Mouse (Mus musculus): Measurements from ENCODE around the gene Jagn1. TPM values are rescaled to one million over a fixed set of nuclear protein-coding genes. Genes with fewer than 3 reads are reported as not detected.

Gene Jagn1
- polyA plus RNA-seq, 1 experiment from 2014 or later, result 53.3 TPM

DNA sequence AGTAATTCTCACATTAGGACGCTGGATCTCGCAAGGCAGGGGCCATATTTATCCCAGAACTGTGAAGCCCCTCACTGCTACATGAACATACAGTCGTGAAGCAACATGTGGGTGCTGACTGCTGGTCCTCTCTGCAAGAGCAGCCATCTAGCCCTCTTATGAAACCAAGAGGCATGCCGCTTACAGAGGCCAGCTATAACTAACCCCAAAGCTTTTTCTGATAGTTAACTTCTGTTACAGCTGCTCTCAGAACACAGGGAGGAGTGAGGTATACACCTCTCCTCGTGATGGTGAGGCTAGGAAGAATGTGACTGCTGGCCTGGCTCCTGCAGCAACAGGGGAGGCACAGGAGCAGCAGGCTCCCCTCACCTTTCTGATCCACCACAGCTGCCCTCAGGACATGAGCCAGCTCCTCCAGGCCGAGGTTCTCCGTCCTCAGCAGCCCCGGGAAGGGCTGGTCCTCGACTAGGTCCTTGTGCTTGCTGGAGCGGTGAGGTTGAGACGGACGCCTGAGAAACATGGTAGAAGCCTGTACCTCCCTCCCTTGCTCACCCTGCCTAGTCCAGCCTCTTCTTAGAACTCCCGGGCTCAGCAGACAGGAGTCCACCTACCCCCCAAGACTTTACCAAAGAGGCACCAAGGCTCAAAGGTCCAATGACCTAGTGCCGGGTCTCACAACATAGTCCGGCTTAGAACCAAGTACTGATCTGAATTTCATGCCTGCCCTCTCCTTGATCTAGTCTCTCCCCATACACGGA, 23.7 kb upstream of the Jagn1 start:
- ATAC-seq (ENCODE audit: low read depth) (peak; percentile 66), DNase-seq (no peak)
- Histone ChIP-seq H3K4me1 (replicated peaks) (peaks cover 34% of the 10 kb centered on the region), H3K4me2 (peak overlapping the region; percentile 93), H3K4me3 (replicated peaks) (peak overlapping the region; percentile 72), H3K9ac (peak overlapping the region; percentile 82), H3K27ac (peak overlapping the region; percentile 57), H3K36me3 (peaks cover 14% of the 10 kb centered on the region; the same call in 1 of the 2 replicates), H3K9me3 (replicated peaks) (no peaks in the 10 kb centered on the region), H3K27me3 (no peaks in the 10 kb centered on the region)
- 14% methylated on average over 16 of the region's 16 CpGs for WGBS (ENCODE audit: insufficient replicate concordance)

DNA sequence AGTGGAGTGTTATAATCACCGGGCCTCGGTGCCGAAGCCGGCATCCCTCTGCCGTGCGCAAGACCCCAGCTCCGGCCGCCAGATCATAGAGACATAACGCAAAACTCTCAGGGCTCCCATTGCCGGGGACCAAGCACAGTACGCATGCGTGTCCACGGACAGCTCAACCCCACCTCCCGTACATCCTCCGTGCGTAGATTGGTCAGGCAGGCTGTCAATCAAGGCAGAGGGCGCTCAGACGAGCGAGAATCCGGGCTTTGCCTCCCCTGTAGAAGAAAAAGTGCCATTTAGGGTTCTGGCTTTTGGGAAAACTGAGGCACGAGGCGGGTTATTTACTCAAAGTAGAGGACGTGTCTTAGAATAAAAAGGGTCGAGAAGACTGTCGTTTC, 23.2 kb upstream of the Jagn1 start, which contains the start of gene Rpusd3:
TSS of gene Rpusd3 (minus strand) at position 142 of the 389 bp plus-strand sequence.
- ATAC-seq (ENCODE audit: low read depth), result peak; percentile 97
- Histone ChIP-seq H3K9me3 (replicated peaks) (no peaks in the 10 kb centered on the region), H3K27ac (peak within 1 kb of the TSS; percentile 57), H3K4me2 (peak within 1 kb of the TSS; percentile 93), H3K36me3 (peaks cover 14% of the 10 kb centered on the region; the same call in 1 of the 2 replicates), H3K4me1 (replicated peaks) (peaks cover 34% of the 10 kb centered on the region), H3K4me3 (replicated peaks) (peak within 1 kb of the TSS; percentile 72), H3K27me3 (no peaks in the 10 kb centered on the region), H3K9ac (peak within 1 kb of the TSS; percentile 82)
- WGBS (ENCODE audit: insufficient replicate concordance), result under 1% methylated on average over 25 of the region's 25 CpGs
- peak; percentile 96 for DNase-seq

DNA sequence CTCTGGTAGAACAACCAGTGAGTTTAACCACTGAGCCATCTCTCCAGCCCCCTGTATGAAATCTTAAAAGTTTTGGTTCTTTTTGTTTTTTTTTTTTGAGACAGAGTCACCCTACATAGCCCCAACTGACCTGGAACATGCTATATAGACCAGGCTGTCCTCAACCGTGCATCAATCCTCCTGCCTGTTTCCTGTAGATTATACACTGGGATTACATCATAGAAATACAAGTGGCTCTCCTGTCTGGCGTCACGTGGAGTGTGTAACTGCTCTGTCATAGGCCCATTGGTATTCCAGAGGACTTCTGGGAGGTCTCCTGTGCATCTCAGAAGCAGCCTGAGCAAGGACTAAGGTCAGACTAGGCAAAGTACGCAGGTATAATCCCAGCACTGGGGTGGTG, 19.4 kb upstream of the Jagn1 start:
- no peak for DNase-seq
- 22% methylated on average over 4 of the region's 4 CpGs for WGBS (ENCODE audit: insufficient replicate concordance)
- H3K4me2 ChIP-seq, result no peak overlapping the region
- no peaks in the 10 kb centered on the region for H3K9me3 ChIP-seq (replicated peaks)
- H3K4me3 ChIP-seq (replicated peaks), result no peak overlapping the region
- H3K27ac ChIP-seq, result no peak overlapping the region
- peaks cover 28% of the 10 kb centered on the region for H3K4me1 ChIP-seq (replicated peaks)
- no peak overlapping the region for H3K9ac ChIP-seq
- no peaks in the 10 kb centered on the region for H3K36me3 ChIP-seq
- ATAC-seq (ENCODE audit: low read depth), result no peak
- H3K27me3 ChIP-seq, result no peaks in the 10 kb centered on the region

DNA sequence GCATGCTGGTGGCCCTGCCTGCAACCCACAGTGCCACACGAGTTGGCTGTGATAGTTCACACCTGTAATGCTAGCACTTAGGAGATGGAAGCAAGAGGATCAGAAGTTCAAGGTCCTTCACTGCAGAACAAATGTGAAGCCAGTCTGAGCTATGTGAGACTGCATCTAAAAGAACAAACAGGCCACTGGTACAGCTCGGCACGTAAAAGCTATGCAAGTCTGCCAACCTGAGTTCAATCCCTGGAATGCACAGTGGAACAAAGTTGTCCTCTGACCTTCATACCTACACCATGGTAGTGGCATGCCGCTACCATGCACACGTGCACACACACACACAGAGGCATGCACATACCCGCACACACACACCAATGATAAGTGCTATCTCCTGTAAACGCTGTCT, 18.2 kb upstream of the Jagn1 start:
- ATAC-seq (ENCODE audit: low read depth) (no peak), DNase-seq (no peak)
- H3K27me3 ChIP-seq, result no peaks in the 10 kb centered on the region
- H3K9me3 ChIP-seq (replicated peaks), result no peaks in the 10 kb centered on the region
- H3K27ac ChIP-seq, result no peak overlapping the region
- no peaks in the 10 kb centered on the region for H3K36me3 ChIP-seq
- H3K4me2 ChIP-seq, result no peak overlapping the region
- H3K9ac ChIP-seq, result no peak overlapping the region
- 73% methylated on average over 7 of the region's 7 CpGs for WGBS (ENCODE audit: insufficient replicate concordance)
- H3K4me3 ChIP-seq (replicated peaks), result no peak overlapping the region
- peaks cover 18% of the 10 kb centered on the region for H3K4me1 ChIP-seq (replicated peaks)

DNA sequence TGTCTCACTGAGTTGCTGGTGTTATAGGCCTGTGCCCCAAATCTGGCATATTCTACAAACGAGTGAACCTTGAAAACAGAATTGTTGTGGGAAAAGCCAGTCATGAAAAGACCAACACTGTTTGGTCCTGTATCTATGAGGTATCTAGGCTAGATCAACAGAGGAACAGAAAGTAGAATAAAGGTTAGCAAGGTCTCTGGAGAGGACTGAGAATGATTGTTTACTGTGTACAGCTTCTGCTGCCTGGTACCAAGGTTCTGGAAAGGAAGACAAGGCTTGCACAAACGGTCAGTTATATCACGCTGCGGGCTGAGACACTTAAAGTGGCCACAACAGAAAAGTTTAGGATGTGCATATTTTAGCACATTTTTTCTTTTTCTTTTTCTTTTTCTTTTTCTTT, 15.7 kb upstream of the Jagn1 start:
- no peaks in the 10 kb centered on the region for H3K4me1 ChIP-seq (replicated peaks)
- H3K27ac ChIP-seq, result no peak overlapping the region
- H3K4me2 ChIP-seq, result no peak overlapping the region
- DNase-seq, result no peak
- no peak for ATAC-seq (ENCODE audit: low read depth)
- no peaks in the 10 kb centered on the region for H3K27me3 ChIP-seq
- H3K4me3 ChIP-seq (replicated peaks), result no peak overlapping the region
- WGBS (ENCODE audit: insufficient replicate concordance), result 82% methylated on average over 4 of the region's 4 CpGs
- H3K36me3 ChIP-seq, result no peaks in the 10 kb centered on the region
- H3K9ac ChIP-seq, result no peak overlapping the region
- H3K9me3 ChIP-seq (replicated peaks), result no peaks in the 10 kb centered on the region

DNA sequence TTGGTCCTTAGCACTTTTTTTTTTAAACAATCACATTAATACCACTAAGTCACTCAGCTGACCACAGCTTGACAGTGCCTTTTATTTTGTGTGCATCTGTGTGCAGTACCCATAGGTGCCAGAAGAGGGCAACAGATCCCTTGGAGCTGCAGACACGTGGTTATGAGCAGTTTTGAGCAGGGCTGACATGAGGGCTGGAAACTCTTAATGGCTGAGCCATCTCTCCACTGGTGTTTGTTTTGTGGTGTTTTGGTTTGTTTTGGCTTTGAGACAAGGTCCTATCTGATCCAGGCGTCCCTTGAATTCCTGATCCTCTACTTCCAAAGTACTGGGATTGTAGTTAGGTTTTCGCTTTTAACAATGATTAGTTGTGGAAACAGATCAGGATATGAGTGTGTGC, 15.0 kb upstream of the Jagn1 start:
- Histone ChIP-seq H3K27me3 (no peaks in the 10 kb centered on the region), H3K36me3 (no peaks in the 10 kb centered on the region), H3K4me2 (no peak overlapping the region), H3K27ac (no peak overlapping the region), H3K9ac (no peak overlapping the region), H3K4me1 (replicated peaks) (no peaks in the 10 kb centered on the region), H3K4me3 (replicated peaks) (no peak overlapping the region), H3K9me3 (replicated peaks) (no peaks in the 10 kb centered on the region)
- 53% methylated on average over 3 of the region's 3 CpGs for WGBS (ENCODE audit: insufficient replicate concordance)
- ATAC-seq (ENCODE audit: low read depth), result no peak
- peak; percentile 37 for DNase-seq

DNA sequence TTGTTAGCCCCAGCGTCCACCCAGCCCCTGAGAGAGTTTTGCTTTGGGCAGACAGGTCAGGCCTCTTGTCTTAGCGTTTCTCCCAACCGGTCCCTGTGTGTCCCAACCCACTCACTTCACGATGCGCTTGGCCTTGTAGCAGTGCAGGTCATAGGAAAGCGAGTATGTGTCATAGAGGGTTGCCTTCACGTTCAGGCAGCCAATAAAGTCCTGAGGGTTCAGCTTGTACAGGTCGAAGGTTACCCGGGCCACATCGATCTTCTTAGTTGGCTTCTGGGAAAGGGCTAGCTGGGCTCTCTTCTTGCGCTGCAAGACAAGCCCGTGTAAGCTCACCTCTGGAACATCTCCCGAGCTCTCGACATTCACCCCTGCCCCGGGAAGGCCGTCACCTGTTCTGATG, 14.4 kb upstream of the Jagn1 start:
- H3K27ac ChIP-seq, result no peak overlapping the region
- 82% methylated on average over 16 of the region's 16 CpGs for WGBS (ENCODE audit: insufficient replicate concordance)
- no peak overlapping the region for H3K9ac ChIP-seq
- H3K36me3 ChIP-seq, result no peaks in the 10 kb centered on the region
- ATAC-seq (ENCODE audit: low read depth) (0 out of 2 replicates have a peak, but pooled peaks have one; percentile 39), DNase-seq (no peak)
- H3K4me2 ChIP-seq, result no peak overlapping the region
- H3K4me1 ChIP-seq (replicated peaks), result no peaks in the 10 kb centered on the region
- H3K4me3 ChIP-seq (replicated peaks), result no peak overlapping the region
- H3K27me3 ChIP-seq, result no peaks in the 10 kb centered on the region
- H3K9me3 ChIP-seq (replicated peaks), result no peaks in the 10 kb centered on the region

DNA sequence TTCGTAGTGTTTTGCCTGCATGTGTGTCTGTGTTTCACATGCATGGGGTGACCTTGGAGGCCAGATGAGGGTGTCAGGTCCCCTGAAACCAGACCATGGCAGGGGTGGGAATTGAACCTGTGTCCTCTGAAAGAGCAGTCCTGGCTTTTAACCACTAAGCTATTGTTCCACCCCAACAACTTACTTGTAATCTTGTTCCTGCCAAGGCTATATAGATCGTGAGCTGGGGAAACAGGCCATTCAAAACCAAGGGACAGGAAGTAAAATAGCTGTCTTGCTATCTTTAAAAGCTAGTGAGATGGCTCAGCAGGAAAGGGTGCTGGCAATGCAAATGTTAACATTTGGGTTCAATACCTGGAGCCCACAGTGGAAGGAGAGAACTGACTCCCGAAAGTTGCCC, 12.4 kb upstream of the Jagn1 start:
- Histone ChIP-seq H3K4me3 (replicated peaks) (no peak overlapping the region), H3K4me2 (no peak overlapping the region), H3K36me3 (no peaks in the 10 kb centered on the region), H3K4me1 (replicated peaks) (no peaks in the 10 kb centered on the region), H3K27me3 (no peaks in the 10 kb centered on the region), H3K9me3 (replicated peaks) (no peaks in the 10 kb centered on the region), H3K9ac (no peak overlapping the region), H3K27ac (no peak overlapping the region)
- no peak for ATAC-seq (ENCODE audit: low read depth)
- WGBS (ENCODE audit: insufficient replicate concordance), result 50% methylated on average over 3 of the region's 3 CpGs
- DNase-seq, result no peak

DNA sequence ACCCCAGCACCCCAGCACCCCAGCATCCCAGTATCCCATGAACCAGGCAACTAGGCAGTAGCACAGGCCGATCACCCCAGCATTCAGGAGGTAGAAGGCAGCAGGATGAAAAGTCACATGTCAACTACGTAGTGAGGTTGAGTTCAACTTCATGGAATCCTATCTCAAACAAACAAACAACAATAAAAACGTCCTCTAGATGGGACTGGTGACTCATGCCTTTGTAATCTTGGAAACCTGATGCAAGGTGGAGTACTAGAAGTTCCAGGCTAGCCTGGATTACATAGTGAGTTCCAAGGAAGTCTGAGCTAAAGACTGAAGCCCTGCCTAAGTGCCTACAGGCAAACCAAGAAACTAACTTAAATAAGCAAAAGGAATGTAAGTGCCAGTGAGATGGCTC, 11.5 kb upstream of the Jagn1 start:
- Histone ChIP-seq H3K4me2 (no peak overlapping the region), H3K9ac (no peak overlapping the region), H3K4me3 (replicated peaks) (no peak overlapping the region), H3K27ac (no peak overlapping the region), H3K9me3 (replicated peaks) (no peaks in the 10 kb centered on the region), H3K27me3 (no peaks in the 10 kb centered on the region), H3K4me1 (replicated peaks) (no peaks in the 10 kb centered on the region), H3K36me3 (no peaks in the 10 kb centered on the region)
- 45% methylated on average over 3 of the region's 3 CpGs for WGBS (ENCODE audit: insufficient replicate concordance)
- DNase-seq (no peak), ATAC-seq (ENCODE audit: low read depth) (no peak)

DNA sequence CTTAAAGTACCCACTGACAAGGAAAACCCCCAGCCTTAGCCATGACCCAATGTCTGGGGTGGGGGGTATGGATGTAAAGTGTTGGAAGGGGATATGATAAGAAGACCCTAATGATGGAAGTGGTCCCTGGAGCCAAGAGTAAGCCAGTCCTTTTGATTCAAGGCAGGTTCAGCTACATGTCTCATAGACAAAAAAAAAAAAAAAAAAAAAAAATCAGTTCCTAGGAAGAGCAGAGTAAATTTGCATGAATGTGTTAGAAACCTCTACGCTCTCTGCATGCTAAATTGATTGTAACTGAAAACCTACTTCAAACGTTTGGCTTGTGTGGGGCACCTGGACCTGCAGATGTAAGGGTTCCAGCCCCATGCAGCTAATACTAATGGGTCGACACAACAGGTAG, 10.6 kb upstream of the Jagn1 start:
- Histone ChIP-seq H3K4me1 (replicated peaks) (no peaks in the 10 kb centered on the region), H3K9me3 (replicated peaks) (no peaks in the 10 kb centered on the region), H3K4me2 (no peak overlapping the region), H3K36me3 (no peaks in the 10 kb centered on the region), H3K27ac (no peak overlapping the region), H3K4me3 (replicated peaks) (no peak overlapping the region), H3K27me3 (no peaks in the 10 kb centered on the region), H3K9ac (no peak overlapping the region)
- no peak for DNase-seq
- ATAC-seq (ENCODE audit: low read depth), result no peak
- 45% methylated on average over 3 of the region's 3 CpGs for WGBS (ENCODE audit: insufficient replicate concordance)

DNA sequence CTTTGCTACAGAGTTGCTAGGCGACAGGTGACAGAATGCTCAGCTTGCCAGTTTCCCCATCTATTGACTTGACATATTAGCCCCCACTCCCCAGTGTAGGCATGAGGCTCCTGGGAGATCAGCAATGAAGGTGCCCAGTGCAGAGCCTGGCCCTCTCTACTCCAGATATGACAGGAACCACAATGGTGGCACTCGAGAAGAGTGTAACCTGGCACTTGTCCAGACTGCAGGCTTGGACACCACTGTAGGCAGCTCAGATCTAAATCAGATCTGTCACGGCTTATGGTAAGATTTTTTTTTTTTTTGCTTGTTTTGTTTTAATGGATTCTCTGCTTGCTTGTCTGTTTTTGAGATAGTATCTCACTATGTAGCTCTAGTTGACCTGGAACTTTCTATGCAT, 8.7 kb upstream of the Jagn1 start:
- ATAC-seq (ENCODE audit: low read depth), result no peak
- WGBS (ENCODE audit: insufficient replicate concordance), result 62% methylated on average over 3 of the region's 3 CpGs
- H3K27ac ChIP-seq, result no peak overlapping the region
- H3K9me3 ChIP-seq (replicated peaks), result no peaks in the 10 kb centered on the region
- no peak overlapping the region for H3K4me3 ChIP-seq (replicated peaks)
- DNase-seq, result no peak
- H3K9ac ChIP-seq, result no peak overlapping the region
- H3K36me3 ChIP-seq, result no peaks in the 10 kb centered on the region
- no peaks in the 10 kb centered on the region for H3K4me1 ChIP-seq (replicated peaks)
- H3K4me2 ChIP-seq, result no peak overlapping the region
- H3K27me3 ChIP-seq, result no peaks in the 10 kb centered on the region

DNA sequence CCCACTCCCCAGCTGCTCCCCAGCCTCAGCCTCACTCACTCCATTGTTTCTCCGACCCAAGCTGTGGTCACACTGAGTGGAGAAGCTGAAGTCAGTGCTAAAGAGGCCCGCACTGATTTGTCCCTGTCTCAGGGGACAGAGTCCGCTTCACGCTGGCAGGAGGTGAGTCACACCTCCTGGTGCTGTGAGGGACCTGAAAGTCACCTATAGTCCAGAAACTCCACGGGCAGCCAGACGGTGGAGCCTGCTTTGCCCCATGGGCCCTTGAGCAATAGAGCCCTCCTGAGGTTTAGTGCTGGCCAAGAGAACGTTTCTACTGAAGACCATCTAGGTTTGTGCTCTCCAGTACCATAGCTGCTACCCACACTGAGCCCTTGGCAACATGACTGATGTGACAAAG, 7.7 kb upstream of the Jagn1 start:
- Histone ChIP-seq H3K27ac (no peak overlapping the region), H3K4me1 (replicated peaks) (no peaks in the 10 kb centered on the region), H3K27me3 (no peaks in the 10 kb centered on the region), H3K4me2 (no peak overlapping the region), H3K4me3 (replicated peaks) (no peak overlapping the region), H3K9ac (no peak overlapping the region), H3K9me3 (replicated peaks) (no peaks in the 10 kb centered on the region), H3K36me3 (no peaks in the 10 kb centered on the region)
- ATAC-seq (ENCODE audit: low read depth) (no peak), DNase-seq (no peak)
- 56% methylated on average over 7 of the region's 7 CpGs for WGBS (ENCODE audit: insufficient replicate concordance)
